In the genomic region with DNA sequence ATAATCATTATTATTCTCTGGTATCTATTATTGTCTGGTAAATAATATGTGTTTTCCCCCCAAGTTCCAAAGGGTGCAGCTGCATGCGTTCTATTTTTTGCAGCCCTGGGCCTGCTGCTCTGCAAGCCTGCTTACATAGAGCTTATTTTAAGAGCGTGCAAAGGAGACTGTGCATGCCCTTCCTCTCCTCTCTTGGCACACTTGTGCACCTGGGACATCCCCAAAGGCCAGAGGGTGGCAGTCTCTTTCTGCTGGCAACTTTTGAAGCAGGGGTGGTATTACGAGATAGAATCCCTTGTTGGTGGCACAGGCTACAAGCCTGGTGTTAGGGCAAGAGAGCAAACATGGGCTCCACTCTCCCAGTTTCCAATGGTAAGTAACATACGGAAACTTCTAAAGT, we compare ENCODE assay signal across 17 mouse cellular contexts.
A peak's percentile ranks its signal among the peaks of the same experiment; 100 is the strongest.
DNase-seq lines count a peak whose midpoint lies in the region; ATAC-seq and TF ChIP-seq lines count a peak whose summit lies in the region.
"Had no signal": no experiment of that assay in that cellular context is flagged by ENCODE, and none has a peak within 500 bp of the region (broad histone marks: within the 10 kb centered on the region; RNA-seq: fewer than 3 reads in every experiment).

No protein-coding gene starts in this region.

- no peak for DNase-seq in frontal cortex, adult 2 months (ENCODE audit: extremely low spot score in 1 of 2, low spot score in 1 of 2)
- no peak for DNase-seq in kidney, postnatal 0 days (ENCODE audit: low spot score)
- peak; percentile 57 for DNase-seq in gastrocnemius, postnatal 14 days
- DNase-seq in heart, postnatal 10 days: peak; percentile 66 to 77
- DNase-seq in left cerebral cortex, postnatal 10 days (ENCODE audit: extremely low spot score in 1 of 2, low spot score in 2 of 2): no peak
- DNase-seq: adrenal gland, postnatal 36 days; cerebellum, postnatal 25 days; kidney, adult 11 months; left cerebral cortex, postnatal 4 days; liver, embryonic 13.5 days; lung, postnatal 14 days; thymus, adult 2 months had no signal

- no peaks in the 10 kb centered on the region for H3K9me3 ChIP-seq in kidney, postnatal 0 days (replicated peaks; ENCODE audit: low read length)
- H3K9me3 ChIP-seq in kidney, embryonic 16.5 days (ENCODE audit: low read length): no peaks in the 10 kb centered on the region
- H3K9me3 ChIP-seq in liver, embryonic 12.5 days (replicated peaks): no peaks in the 10 kb centered on the region
- H3K9me3 ChIP-seq: hindbrain, embryonic 12.5 days; liver, embryonic 13.5 days; neural tube, embryonic 13.5 days had no signal

- no peaks in the 10 kb centered on the region for H3K27me3 ChIP-seq in kidney, postnatal 0 days (ENCODE audit: insufficient read depth, low read length)
- H3K27me3 ChIP-seq in kidney, embryonic 16.5 days (ENCODE audit: insufficient read depth, low read length): no peaks in the 10 kb centered on the region
- H3K27me3 ChIP-seq in liver, embryonic 12.5 days (replicated peaks): peaks cover 41% of the 10 kb centered on the region
- H3K27me3 ChIP-seq: hindbrain, embryonic 12.5 days; neural tube, embryonic 13.5 days had no signal

- H3K4me1 ChIP-seq in kidney, postnatal 0 days (replicated peaks; ENCODE audit: insufficient read depth, low read length): peaks cover 8% of the 10 kb centered on the region
- H3K4me1 ChIP-seq in kidney, embryonic 16.5 days (ENCODE audit: insufficient read depth, low read length): peaks cover 23% of the 10 kb centered on the region; the same call in 1 of the 2 replicates
- no peaks in the 10 kb centered on the region for H3K4me1 ChIP-seq in liver, embryonic 12.5 days

- TF ChIP-seq CTCF in kidney, postnatal 0 days (IDR thresholded peaks at IDR 0.05; ENCODE audit: low read depth): peak; percentile 45; the same call in 1 of the 2 replicates

- no peaks in the 10 kb centered on the region for H3K36me3 ChIP-seq in kidney, postnatal 0 days (ENCODE audit: insufficient read depth, low read length)
- H3K36me3 ChIP-seq in kidney, embryonic 16.5 days (ENCODE audit: insufficient read depth, low read length): no peaks in the 10 kb centered on the region
- H3K36me3 ChIP-seq in liver, embryonic 12.5 days: no peaks in the 10 kb centered on the region
- H3K36me3 ChIP-seq: liver, embryonic 13.5 days had no signal

- no peak overlapping the region for H3K4me3 ChIP-seq in kidney, postnatal 0 days (replicated peaks; ENCODE audit: low read depth, low read length)
- H3K4me3 ChIP-seq in kidney, embryonic 16.5 days (ENCODE audit: low read length): no peak overlapping the region
- no peak overlapping the region for H3K4me3 ChIP-seq in liver, embryonic 12.5 days
- H3K4me3 ChIP-seq: hindbrain, embryonic 12.5 days; liver, embryonic 13.5 days; neural tube, embryonic 13.5 days had no signal

- ATAC-seq in frontal cortex, adult (ENCODE audit: low TSS enrichment): peak; percentile 57
- ATAC-seq in kidney, postnatal 0 days (replicated peaks; ENCODE audit: low FRiP score, low read depth): no peak
- no peak for ATAC-seq in kidney, embryonic 16.5 days (ENCODE audit: low FRiP score, low TSS enrichment)
- ATAC-seq in liver, embryonic 12.5 days: no peak

- 82% methylated on average over 4 of the region's 4 CpGs for WGBS in kidney, postnatal 0 days
- WGBS in kidney, embryonic 16.5 days: 88% methylated on average over 4 of the region's 4 CpGs
- 70% methylated on average over 4 of the region's 4 CpGs for WGBS in liver, embryonic 12.5 days (ENCODE audit: insufficient replicate concordance)

- H3K4me2 ChIP-seq in kidney, postnatal 0 days (ENCODE audit: low read length): no peak overlapping the region
- H3K4me2 ChIP-seq in kidney, embryonic 16.5 days (replicated peaks; ENCODE audit: low read depth, low read length): no peak overlapping the region
- H3K4me2 ChIP-seq in liver, embryonic 12.5 days: no peak overlapping the region
- H3K4me2 ChIP-seq: hindbrain, embryonic 12.5 days; liver, embryonic 13.5 days; neural tube, embryonic 13.5 days had no signal

- intact Hi-C loops in gastrocnemius, postnatal 14 days (cut with DNase I; ENCODE audit: low total_unique reads): no loop called here
- intact Hi-C loops in heart, postnatal 10 days (cut with DNase I): loop anchor here (2.0 to 5.0 kb wide), 3 partner anchors 66 to 366 kb away; no protein-coding TSS in a partner anchor
- intact Hi-C loops in left cerebral cortex, postnatal 10 days (cut with DNase I): no loop called here

- H3K27ac ChIP-seq in kidney, postnatal 0 days: no peak overlapping the region
- H3K27ac ChIP-seq in kidney, embryonic 16.5 days (ENCODE audit: low read length): no peak overlapping the region
- no peak overlapping the region for H3K27ac ChIP-seq in liver, embryonic 12.5 days
- H3K27ac ChIP-seq: hindbrain, embryonic 12.5 days; liver, embryonic 13.5 days; neural tube, embryonic 13.5 days had no signal

- H3K9ac ChIP-seq in kidney, postnatal 0 days (ENCODE audit: low read depth, low read length): no peak overlapping the region
- no peak overlapping the region for H3K9ac ChIP-seq in kidney, embryonic 16.5 days (replicated peaks; ENCODE audit: low read length)
- no peak overlapping the region for H3K9ac ChIP-seq in liver, embryonic 12.5 days
- H3K9ac ChIP-seq: hindbrain, embryonic 12.5 days; liver, embryonic 13.5 days; neural tube, embryonic 13.5 days had no signal

Comparison
In these comparisons a context has a peak if more than half of its experiments do, and no peak if none do; other contexts are left out.
1. DNase-seq: peak in gastrocnemius, postnatal 14 days (single experiment) and heart, postnatal 10 days (2 of 2); none in frontal cortex, adult 2 months (0 of 2), kidney, postnatal 0 days (single experiment) and left cerebral cortex, postnatal 10 days (0 of 2).